Mouse (Mus musculus) liver, embryonic 11.5 days (tissue): ENCODE measurements around the gene Gucd1. TPM values are rescaled to one million over a fixed set of nuclear protein-coding genes. Genes with fewer than 3 reads are reported as not detected.
"Not testable (repeated sequence)": the region's sequence is repeated elsewhere in the genome, so short reads cannot be mapped to it uniquely, and the experiment has no call there.

Source experiments
- ATAC-seq: fragments of 200-750 bp; cut with Nextera tagmentation; replicated peaks from 2 replicates; pipeline ENCODE4 v1.8.0; 2017; ENCODE audit warnings: moderate number of reproducible peaks, mild to moderate bottlenecking, moderate TSS enrichment, moderate library complexity; ENCODE audit not compliant: low FRiP score
- DNase-seq: peaks from one replicate; pipeline ENCODE4 v3.0.0-alpha.2; 2017; ENCODE audit warnings: low spot score
- H3K27ac ChIP-seq: fragments of 300-500 bp; sonication (generic); 2 replicates; pipeline ENCODE4 v1.5.1; 2014; ENCODE audit warnings: mild to moderate bottlenecking, low read depth, low read length, control low read depth
- H3K27me3 ChIP-seq: fragments of 300-500 bp; sonication (generic); replicated peaks from 2 replicates; pipeline ENCODE4 v1.6.1; 2014; ENCODE audit warnings: low read length, mixed read lengths; ENCODE audit not compliant: control insufficient read depth, insufficient read depth
- H3K36me3 ChIP-seq: fragments of 300-500 bp; sonication (generic); 2 replicates; pipeline ENCODE4 v1.6.1; 2014; ENCODE audit warnings: mild to moderate bottlenecking, low read length, moderate library complexity, mixed read lengths; ENCODE audit not compliant: control insufficient read depth, insufficient read depth
- H3K4me1 ChIP-seq: fragments of 300-500 bp; sonication (generic); replicated peaks from 2 replicates; pipeline ENCODE4 v1.6.1; 2014; ENCODE audit warnings: low read length, mixed read lengths; ENCODE audit not compliant: control insufficient read depth, insufficient read depth
- H3K4me2 ChIP-seq: fragments of 300-500 bp; sonication (generic); 2 replicates; pipeline ENCODE4 v1.6.1; 2014; ENCODE audit warnings: mild to moderate bottlenecking, control low read depth, moderate library complexity
- H3K4me3 ChIP-seq: fragments of 300-500 bp; sonication (generic); 2 replicates; pipeline ENCODE4 v1.5.1; 2014; ENCODE audit warnings: low read depth, low read length, control low read depth
- H3K9ac ChIP-seq: fragments of 300-500 bp; sonication (generic); 2 replicates; pipeline ENCODE4 v1.6.1; 2014; ENCODE audit warnings: low read depth, low read length, control low read depth
- H3K9me3 ChIP-seq: fragments of 300-500 bp; sonication (generic); 2 replicates; pipeline ENCODE4 v1.6.1; 2016; ENCODE audit warnings: low read length, inconsistent platforms, mixed read lengths; ENCODE audit not compliant: control insufficient read depth
- WGBS: fragments of 180-500 bp; shearing (Covaris S2); extraction: QIAGEN DNeasy Blood & Tissue Kit; methylation state at CpG from one replicate; pipeline ENCODE4 v1.1.7; 2014; 5-methylcytosine and 5-hydroxymethylcytosine counted together
- polyA plus RNA-seq: library from polyadenylated mRNA; unstranded; fragments of >200 nt; fragmentation: Nextera tagmentation; extraction: Ambion mirVana; gene quantifications from 2 replicates; pipeline ENCODE4 v1.2.1, GENCODE M21; 2014

The Gucd1 gene
- polyA plus RNA-seq, 1 experiment from 2014 or later, result 44.5 TPM

DNA sequence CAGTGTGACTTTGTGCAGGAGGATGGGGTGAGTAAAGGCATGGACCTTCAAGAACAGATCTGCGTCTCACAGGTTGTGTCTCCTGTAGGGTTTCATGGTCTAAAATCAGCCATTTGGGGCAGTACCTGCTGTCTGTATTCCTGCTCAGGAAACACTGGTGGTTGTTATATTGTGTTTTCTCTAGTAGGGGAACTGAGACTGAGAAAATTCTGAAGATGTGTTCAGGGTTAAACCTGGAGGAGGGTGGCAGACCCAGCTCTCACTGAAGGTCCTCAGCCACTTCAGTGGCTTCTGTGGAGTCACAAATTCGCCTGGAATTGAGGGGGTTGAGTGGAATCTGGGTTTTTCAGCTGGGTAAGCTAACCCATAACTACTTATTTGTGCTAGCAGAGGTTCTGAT, 12.6 kb upstream of the Gucd1 start:
- H3K9me3 ChIP-seq, result no peaks in the 10 kb centered on the region
- no peak overlapping the region for H3K4me3 ChIP-seq
- DNase-seq, result no peak
- H3K4me1 ChIP-seq, result no peaks in the 10 kb centered on the region
- no peak overlapping the region for H3K4me2 ChIP-seq
- no peak overlapping the region for H3K9ac ChIP-seq
- H3K36me3 ChIP-seq, result peaks cover 36% of the 10 kb centered on the region
- WGBS, result 84% methylated on average over 2 of the region's 2 CpGs
- H3K27me3 ChIP-seq, result no peaks in the 10 kb centered on the region
- no peak for ATAC-seq
- no peak overlapping the region for H3K27ac ChIP-seq

DNA sequence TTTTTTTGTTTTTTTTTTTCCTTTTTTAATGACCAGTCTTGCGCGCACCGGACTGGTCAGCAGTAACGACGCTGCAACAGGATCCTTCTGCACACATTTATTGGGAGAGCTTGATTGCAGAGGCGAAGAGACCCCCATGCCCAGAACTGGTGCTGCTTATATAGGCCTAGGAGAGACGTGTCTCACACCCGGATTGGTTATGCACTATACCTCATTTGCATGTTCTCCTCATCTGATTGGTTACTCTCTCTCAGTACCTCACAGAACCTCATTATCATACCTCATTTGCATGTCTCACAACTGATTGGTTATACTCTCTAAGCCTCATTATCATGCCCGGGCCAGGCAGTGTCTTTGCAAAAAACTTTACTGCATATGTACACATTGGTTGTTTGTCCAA, 7.7 kb upstream of the Gucd1 start:
- 90% methylated on average over 9 of the region's 9 CpGs for WGBS
- H3K4me2 ChIP-seq, H3K27me3 ChIP-seq, ATAC-seq, DNase-seq, H3K27ac ChIP-seq, H3K4me1 ChIP-seq, H3K9ac ChIP-seq, H3K9me3 ChIP-seq, H3K4me3 ChIP-seq: not testable (repeated sequence)
- peaks cover 37% of the 10 kb centered on the region for H3K36me3 ChIP-seq

DNA sequence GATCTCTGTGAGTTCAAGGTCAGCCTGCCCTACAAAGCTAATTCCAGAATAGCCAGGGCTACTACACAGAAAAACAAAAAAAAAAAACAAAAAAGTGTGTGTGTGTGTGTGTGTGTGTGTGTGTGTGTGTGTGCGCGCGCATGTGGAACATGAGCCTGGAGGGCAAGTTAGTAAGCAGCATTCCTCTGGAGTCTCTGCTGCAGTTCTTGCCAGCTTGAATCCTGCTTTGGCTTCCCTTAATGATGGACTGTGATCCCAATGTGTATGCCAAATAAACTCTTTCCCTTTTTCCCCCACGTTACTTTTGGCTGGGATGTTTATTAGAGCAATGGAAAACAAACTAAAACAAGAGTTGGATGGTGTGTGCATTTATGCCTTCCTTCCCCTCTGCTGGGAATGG, 3.9 kb upstream of the Gucd1 start:
- H3K27ac ChIP-seq, result no peak overlapping the region
- H3K9me3 ChIP-seq, result no peaks in the 10 kb centered on the region
- DNase-seq (no peak), ATAC-seq (no peak)
- WGBS, result 94% methylated on average over 4 of the region's 4 CpGs
- peaks cover 8% of the 10 kb centered on the region for H3K4me1 ChIP-seq
- no peak overlapping the region for H3K4me3 ChIP-seq
- H3K4me2 ChIP-seq, result no peak overlapping the region
- H3K36me3 ChIP-seq, result peaks cover 44% of the 10 kb centered on the region
- no peak overlapping the region for H3K9ac ChIP-seq
- H3K27me3 ChIP-seq, result no peaks in the 10 kb centered on the region

DNA sequence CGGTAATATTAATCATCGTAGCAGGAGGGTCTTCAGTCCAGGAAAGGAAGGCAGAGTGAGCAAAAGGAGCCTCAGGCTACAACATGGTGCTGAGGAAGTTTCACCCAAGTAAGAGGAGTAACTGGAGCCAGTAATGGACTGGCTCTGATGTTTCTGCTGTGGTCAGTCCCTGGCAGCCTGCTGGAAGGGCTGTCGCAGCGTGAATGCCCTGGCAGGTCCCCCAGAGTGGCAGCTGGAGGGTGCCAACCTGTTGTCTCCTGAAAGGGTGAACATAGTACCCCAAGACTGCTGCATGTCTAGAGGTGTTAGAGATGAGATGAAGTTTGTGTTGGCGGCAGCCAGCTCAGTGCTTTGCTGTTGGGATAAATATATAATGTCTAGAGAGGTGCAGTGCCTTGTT, 2.8 kb upstream of the Gucd1 start:
- Histone ChIP-seq H3K27me3 (no peaks in the 10 kb centered on the region), H3K4me2 (no peak overlapping the region), H3K27ac (no peak overlapping the region), H3K9me3 (no peaks in the 10 kb centered on the region), H3K36me3 (peaks cover 44% of the 10 kb centered on the region), H3K9ac (no peak overlapping the region), H3K4me3 (no peak overlapping the region), H3K4me1 (peaks cover 17% of the 10 kb centered on the region)
- no peak for DNase-seq
- ATAC-seq, result no peak
- WGBS, result 94% methylated on average over 5 of the region's 5 CpGs

DNA sequence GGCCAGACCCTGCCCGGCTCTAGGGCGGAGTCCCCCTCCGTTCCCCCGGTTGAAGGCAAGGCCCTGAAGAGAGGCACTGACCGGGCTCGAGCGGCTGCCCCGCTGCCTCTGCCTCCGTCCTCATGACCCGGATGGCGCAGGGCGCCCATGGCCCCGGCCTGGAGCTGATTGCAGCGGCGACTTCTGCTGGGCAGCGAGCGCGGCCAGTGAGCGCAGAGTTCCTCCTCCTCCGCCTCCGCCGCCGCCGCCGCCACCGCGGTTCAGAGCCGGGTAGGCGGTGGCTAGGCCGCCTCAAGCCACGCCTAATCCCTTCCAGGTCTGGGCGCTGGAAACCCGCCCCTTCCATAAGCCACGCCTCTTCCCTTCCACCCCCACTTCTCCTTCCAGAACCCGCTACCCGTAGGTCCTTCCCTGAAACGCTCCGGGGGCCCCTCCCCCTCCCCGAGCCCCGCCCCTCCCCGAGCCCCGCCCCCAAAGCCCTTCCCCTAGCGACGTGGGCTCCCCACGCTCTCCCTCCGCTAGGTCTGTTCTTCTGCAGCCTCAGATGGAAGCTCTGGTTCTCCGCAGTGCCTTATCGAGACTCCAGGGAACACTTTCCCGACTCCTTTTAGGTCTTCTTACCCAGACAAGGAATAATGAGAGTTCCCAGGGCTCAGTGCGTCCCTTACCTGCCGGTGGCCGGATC, 557 bp downstream of the Gucd1 start, which contains the start of gene Snrpd3:
Snrpd3 (plus strand) TSS at position 479 of the 685 bp plus-strand sequence.
- Histone ChIP-seq H3K9me3 (no peaks in the 10 kb centered on the region), H3K27me3 (no peaks in the 10 kb centered on the region), H3K36me3 (peaks cover 23% of the 10 kb centered on the region; the same call in 1 of the 2 replicates), H3K27ac (peak within 1 kb of the TSS; percentile 96), H3K9ac (peak within 1 kb of the TSS; percentile 92), H3K4me2 (peak within 1 kb of the TSS; percentile 92), H3K4me3 (peak within 1 kb of the TSS; percentile 89), H3K4me1 (peaks cover 39% of the 10 kb centered on the region)
- ATAC-seq (peak; percentile 91), DNase-seq (peak; percentile 94)
- under 1% methylated on average over 44 of the region's 52 CpGs for WGBS

DNA sequence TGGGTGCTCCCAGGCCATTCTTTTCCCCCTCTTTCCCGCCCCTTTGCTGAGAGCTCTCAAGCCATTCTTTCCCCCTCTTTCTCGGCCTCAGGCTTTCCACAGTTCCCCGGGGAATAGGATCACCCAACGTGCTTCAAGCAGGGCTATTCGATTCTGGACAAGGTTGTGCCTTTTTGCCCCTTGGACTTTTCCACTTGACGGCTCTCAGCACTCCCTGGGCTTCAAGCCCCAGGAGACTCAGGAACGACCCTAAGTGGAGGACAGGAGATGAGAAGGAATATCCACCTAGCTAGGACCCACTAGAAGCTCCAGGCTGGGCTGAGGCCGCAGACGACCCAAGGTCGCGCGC, 1.1 kb downstream of the Gucd1 start:
- no peaks in the 10 kb centered on the region for H3K27me3 ChIP-seq
- DNase-seq (no peak), ATAC-seq (no peak)
- peaks cover 21% of the 10 kb centered on the region for H3K36me3 ChIP-seq
- peaks cover 39% of the 10 kb centered on the region for H3K4me1 ChIP-seq
- peak overlapping the region; percentile 89 for H3K4me3 ChIP-seq
- 1% methylated on average over 12 of the region's 12 CpGs for whole genome bisulfite sequencing
- H3K27ac ChIP-seq, result peak overlapping the region; percentile 96
- peak overlapping the region; percentile 92 for H3K9ac ChIP-seq
- peak overlapping the region; percentile 92 for H3K4me2 ChIP-seq
- H3K9me3 ChIP-seq, result no peaks in the 10 kb centered on the region

DNA sequence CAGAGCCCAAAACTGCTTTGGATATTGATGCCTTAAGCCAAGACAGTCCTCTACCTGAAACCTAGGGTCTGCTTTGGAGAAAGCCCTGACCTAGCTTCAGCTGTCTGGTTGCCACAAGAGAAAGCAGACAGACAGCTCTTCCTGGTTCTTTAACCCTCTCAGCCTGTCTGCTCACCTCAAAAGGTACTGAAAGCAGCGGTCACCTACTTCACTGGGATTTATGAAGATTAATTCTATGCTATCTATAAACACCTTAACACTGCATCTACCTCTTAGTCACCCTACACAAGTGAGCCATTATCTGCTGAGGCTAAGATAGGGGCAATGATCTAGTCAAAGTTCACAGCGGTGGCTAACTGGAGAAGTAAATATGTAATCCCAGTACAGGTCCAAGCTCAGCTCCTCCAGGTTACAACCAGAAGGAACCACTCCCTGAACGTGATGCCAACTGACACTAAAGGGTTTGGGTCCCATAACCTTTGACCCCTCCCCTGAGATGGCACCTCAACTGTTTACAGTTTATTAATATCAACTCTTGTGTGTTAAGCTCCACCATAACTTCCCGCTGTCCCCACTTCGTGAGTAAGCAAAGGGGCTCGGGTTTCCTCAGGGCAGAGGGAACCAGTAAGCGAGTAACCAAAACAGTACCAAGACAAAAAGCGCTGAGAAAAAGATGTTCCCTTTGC, 1.6 kb downstream of the Gucd1 start:
- Histone ChIP-seq H3K36me3 (peaks cover 23% of the 10 kb centered on the region), H3K27me3 (no peaks in the 10 kb centered on the region), H3K4me2 (peak overlapping the region; percentile 92), H3K9ac (peak overlapping the region; percentile 92), H3K4me3 (peak overlapping the region; percentile 89), H3K4me1 (peaks cover 39% of the 10 kb centered on the region), H3K27ac (peak overlapping the region; percentile 96), H3K9me3 (no peaks in the 10 kb centered on the region)
- WGBS, result 13% methylated on average over 8 of the region's 8 CpGs
- ATAC-seq (no peak), DNase-seq (peak; percentile 45)

DNA sequence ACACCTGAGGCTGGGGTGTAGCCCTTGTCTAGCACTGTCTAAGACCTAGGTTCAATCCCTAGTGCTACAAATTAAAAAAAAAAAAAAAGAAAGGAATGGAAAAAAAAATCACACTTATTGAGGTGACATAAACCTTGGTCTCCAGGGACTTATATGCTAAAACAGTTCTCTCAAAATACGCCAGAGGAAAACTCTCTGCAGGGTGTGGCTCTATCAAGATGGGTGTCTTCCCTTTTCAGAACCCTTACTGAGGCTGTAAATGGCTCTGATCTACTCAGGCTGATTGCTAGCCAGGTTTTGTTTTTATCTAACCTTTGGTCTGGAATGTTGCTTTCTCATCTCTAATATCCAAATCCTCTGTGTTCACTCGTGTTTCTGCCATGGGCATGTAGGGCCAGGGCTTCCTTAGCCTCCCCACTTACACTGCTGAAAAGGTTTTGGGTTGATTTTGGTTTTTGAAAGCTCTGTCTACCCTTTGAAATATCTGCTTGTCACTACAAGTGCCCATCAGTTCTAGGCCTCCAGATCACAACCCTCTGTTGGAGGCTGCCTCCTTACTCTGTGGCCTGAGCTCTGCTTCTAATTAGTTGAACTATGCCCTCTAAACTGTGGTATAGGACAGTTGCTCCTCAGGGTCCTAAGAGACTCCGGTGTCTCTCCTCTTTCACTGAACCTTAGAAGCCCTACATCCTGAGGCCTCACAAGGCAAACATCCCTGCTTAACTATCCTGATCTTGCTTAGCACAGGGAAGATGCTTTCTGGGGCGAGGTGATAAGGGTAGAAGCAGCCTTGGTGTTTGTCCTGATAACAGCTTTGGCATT, 2.3 kb downstream of the Gucd1 start:
- peak overlapping the region; percentile 96 for H3K27ac ChIP-seq
- peak overlapping the region; percentile 92 for H3K4me2 ChIP-seq
- no peaks in the 10 kb centered on the region for H3K9me3 ChIP-seq
- 27% methylated on average over 4 of the region's 4 CpGs for WGBS
- DNase-seq, result no peak
- peaks cover 39% of the 10 kb centered on the region for H3K4me1 ChIP-seq
- peaks cover 24% of the 10 kb centered on the region for H3K36me3 ChIP-seq
- peak; percentile 65 for ATAC-seq
- no peaks in the 10 kb centered on the region for H3K27me3 ChIP-seq
- H3K4me3 ChIP-seq, result peak overlapping the region; percentile 89
- H3K9ac ChIP-seq, result peak overlapping the region; percentile 92
